Mouse (Mus musculus) ovary, postnatal 10 days (tissue): ENCODE data around the gene Tmem50b.

Experiments used
- DNase-seq: peaks from one replicate; pipeline ENCODE4 v3.0.0; 2022; ENCODE audit warnings: low spot score

Tmem50b gene

GRCm38 (mm10) chr16:91564580-91565291 is 32.9 kb downstream of the Tmem50b start:
- no peak for DNase-seq

GRCm38 (mm10) chr16:91561541-91562457 is 35.8 kb downstream of the Tmem50b start:
- DNase-seq, result no peak

DNA sequence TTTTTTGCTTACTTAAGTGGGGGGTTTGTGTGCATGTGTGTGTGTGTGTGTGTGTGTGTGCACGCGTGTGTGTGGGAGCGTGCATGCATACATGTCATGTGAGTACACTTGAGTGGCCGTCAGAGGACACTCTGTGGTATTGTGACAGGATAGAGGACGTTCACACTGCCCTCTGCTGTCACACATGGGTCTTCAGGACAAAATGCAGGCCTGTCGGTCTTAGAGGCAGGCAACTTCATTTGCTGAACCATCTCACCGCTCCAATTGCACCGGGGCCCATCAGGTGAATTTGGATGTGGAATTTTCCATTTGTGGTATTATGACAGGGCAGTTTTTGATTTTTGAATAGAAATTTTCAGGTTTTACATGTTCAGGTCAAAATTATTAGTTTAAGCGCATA is 36.5 kb downstream of the Tmem50b start:
- no peak for DNase-seq

GRCm38 (mm10) chr16:91557693-91558092 is 39.9 kb downstream of the Tmem50b start:
- DNase-seq, result no peak

GRCm38 (mm10) chr16:91557214-91557613 is 40.4 kb downstream of the Tmem50b start:
- no peak for DNase-seq

DNA sequence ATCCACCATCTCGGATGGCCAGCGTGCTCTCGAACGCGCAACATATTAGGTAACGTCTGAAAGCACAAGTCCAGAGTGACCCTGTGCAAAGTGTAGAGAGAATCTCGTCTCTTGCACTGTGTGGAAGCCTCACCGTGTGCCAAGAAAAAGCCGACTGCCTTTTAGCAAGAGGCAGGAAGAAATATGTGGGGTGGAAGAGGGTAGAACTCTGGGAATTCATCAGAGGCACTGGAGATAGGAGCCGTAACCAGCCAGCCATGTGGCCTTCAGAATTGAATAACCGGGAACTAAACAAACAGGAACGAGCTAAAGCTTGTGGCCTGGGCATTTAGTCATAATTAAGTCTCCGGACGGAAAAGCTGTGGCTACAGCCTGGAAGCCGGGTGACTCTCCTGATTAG is 40.9 kb downstream of the Tmem50b start:
- no peak for DNase-seq

- DNase-seq, result no peak
These were observed 42.5 kb downstream of the Tmem50b start for GRCm38 (mm10) chr16:91555017-91555605.

- DNase-seq, result no peak
These were observed 44.0 kb downstream of the Tmem50b start for GRCm38 (mm10) chr16:91553625-91554024.

DNA sequence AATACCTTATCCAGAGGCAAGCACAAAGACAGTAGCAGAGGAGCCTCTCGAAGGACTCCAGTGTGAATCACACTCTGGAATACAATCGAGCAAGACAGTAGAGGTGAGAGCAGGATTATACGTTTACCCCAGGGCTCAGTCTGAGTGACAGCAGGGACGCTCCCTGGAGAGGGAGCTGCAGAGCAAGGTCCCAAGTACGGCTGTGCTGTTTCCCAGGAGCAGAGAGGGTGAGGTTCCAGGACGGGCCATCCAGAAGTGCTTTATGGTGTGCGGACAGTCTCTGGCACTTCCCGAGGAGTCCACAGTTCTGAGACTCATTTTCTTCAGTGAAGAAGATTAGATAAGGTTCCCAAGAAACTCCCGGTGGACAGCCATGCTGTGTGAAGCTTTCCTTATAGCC is 45.5 kb downstream of the Tmem50b start:
- DNase-seq, result no peak

- no peak for DNase-seq
These were observed 46.5 kb downstream of the Tmem50b start for GRCm38 (mm10) chr16:91551081-91551524.

DNA sequence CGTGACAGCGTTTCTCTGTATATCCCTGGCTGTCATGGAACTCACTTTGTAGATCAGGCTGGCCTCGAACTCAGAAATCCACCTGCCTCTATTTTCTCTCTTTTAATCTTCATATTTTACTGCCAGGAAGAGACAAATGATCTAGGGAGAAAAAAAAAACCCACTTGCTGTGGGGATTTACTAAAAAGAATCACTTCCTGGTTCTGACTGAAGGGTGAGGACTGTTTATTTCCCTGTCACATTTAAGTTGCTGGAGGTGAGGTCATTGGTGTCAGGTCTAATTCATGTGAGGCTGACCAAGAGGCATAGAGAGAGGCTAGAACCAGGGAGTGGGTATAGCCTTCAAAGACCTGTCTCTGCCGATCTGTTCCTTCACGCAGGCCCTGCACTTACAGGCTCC is 48.0 kb downstream of the Tmem50b start:
- DNase-seq, result no peak

DNA sequence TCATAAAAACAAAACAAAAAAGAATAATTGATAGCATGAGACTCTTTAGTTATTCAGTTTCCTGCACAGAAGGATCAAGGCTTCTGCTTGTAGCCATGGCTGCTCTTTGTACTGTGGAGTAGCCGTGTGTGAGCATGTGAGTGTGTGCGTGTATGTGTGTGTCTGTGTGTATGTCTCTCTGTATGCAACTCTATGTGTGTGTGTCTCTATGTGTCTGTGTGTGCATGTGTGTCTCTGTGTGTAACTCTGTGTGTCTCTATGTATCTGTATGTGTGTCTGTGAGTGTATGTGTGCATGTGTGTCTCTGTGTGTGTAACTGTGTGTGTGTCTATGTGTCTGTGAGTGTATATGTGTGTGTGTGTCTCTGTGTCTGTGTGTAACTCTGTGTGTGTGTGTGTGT is 48.6 kb downstream of the Tmem50b start:
- no peak for DNase-seq

GRCm38 (mm10) chr16:91548586-91548985 is 49.0 kb downstream of the Tmem50b start:
- no peak for DNase-seq

- no peak for DNase-seq
These were observed 49.6 kb downstream of the Tmem50b start for GRCm38 (mm10) chr16:91547974-91548373.

DNA sequence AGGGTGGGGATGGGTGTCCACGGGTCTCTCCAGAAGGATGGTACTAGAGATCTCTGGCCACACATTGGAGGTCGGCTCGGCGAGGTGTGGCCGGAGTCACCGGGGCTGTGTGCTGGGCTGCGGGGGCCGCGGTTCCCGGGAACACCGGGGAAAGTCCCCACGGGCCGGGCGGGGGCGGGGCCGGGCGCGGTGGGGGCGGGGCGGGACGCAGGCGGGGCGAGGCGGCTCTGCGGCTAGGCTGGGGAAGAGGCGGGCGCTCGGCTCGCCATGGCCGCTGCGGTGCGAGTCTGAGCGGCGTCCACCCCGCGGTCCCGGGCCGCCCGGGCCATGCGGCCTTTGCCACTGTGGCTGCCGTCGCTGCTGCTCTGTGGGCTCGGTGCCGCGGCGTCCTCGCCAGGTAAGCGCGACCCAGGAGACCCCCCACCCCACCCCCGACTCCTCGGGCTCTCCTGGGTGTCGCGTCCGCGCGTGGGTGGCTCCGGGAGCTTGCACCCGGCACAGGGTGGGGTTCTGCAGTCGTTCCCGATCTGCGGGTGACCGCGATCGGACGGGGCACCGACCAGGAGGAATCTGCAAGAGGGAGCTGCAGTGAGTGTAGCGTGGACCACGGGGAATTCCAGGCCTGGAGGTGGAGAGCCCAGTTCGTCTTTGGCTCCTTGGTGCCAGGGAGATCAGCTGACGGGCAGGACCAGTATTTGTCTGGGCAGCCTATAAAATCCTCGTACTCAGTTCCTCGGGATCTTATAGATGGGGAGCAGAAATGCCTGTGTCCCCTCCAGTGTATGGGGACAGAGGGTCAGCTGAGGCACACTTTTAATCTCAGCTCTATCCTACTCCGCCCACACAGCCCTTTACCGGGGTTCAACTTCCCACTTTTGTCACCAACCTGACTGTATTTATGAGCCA is 50.5 kb downstream of the Tmem50b start, which contains the start of gene Ifngr2:
Ifngr2 (plus strand) TSS at position 237 of the 906 bp plus-strand sequence.
- peak; percentile 42 for DNase-seq

DNA sequence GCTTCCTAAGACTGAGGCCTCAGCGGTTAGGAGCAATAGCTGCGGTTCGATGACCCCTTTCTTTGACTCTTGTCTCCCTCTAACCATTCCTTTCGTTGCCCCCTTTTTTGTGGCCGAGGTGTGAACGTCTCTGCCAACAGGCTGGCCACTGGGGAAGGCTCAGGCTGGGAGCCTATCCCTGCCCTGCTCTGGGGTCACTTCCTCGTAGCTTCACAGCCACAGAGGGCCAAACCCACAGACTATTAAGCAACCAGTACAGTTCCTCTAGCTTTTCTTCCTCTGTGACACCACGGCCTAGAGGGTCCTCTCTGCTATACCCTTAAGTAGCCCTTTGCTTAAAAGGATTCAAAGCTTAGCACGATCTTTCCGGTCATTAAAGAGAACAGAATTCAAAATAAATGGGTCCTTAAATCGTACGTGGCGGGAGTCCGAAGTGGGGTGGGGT is 51.2 kb downstream of the Tmem50b start:
- DNase-seq, result no peak

GRCm38 (mm10) chr16:91545597-91546281 is 51.9 kb downstream of the Tmem50b start:
- no peak for DNase-seq

DNA sequence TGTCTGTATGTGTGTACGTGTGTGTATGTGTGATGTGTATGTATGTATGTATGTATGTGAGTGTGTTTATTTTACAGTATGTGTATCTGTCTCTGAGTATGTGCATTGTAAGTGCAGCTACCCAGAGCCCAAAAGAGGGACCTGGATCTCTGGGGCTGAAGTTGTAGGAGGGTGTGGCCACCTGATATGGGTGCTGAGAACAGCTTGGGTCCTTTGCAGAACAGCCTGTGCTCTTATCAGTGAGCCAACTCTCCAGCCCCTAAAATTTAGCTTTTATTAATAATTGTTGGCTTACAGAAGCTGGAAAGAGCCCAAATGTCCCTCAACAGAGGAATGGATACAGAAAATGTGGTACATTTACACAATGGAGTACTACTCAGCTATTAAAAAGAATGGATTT is 54.0 kb downstream of the Tmem50b start:
- no peak for DNase-seq

- no peak for DNase-seq
These were observed 56.0 kb downstream of the Tmem50b start for GRCm38 (mm10) chr16:91541573-91542081.

DNA sequence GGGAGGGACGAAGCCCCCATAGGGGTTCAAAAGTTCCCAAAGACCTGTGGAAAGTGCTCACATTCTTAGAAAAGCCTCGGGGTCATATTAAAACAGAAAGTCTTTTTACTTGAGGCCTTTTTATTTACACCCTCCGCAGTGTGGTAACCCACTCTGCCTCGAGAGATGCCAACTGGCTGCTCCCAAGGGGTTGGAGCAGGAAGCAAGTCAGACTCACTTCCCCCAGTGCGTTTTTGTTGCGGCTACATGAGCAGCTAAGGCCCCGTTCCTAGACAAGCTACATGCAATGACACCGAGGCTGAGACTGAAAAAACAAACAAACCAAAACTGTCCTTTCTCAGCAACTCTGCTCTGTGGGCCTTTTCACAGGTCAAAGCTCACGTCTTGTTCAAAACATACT is 59.1 kb downstream of the Tmem50b start:
- no peak for DNase-seq

- DNase-seq, result no peak
These were observed 59.5 kb downstream of the Tmem50b start for GRCm38 (mm10) chr16:91538051-91538450.
